8 mouse cellular contexts compared by ENCODE assay signal in genomic region chr17:43076801-43077493, GRCm38 (mm10).
DNase-seq lines count a peak whose midpoint lies in the region; ATAC-seq and TF ChIP-seq lines count a peak whose summit lies in the region.

No protein-coding gene starts in this region.

- peak overlapping the region; percentile 45 for H3K4me2 ChIP-seq in hindbrain, postnatal 0 days (ENCODE audit: low read depth, low read length)

- H3K9ac ChIP-seq in hindbrain, postnatal 0 days (replicated peaks; ENCODE audit: low read length): no peak overlapping the region; the same call in 1 of the 2 replicates

- WGBS in hindbrain, postnatal 0 days: 18% methylated on average over 18 of the region's 18 CpGs

- no peaks in the 10 kb centered on the region for H3K36me3 ChIP-seq in hindbrain, postnatal 0 days (ENCODE audit: insufficient read depth, low read length)

- H3K27me3 ChIP-seq in hindbrain, postnatal 0 days (ENCODE audit: insufficient read depth, low read length): no peaks in the 10 kb centered on the region

- ATAC-seq in hindbrain, postnatal 0 days: peak; percentile 96
- ATAC-seq in monocyte, adult 5-6 weeks (replicated peaks; ENCODE audit: insufficient number of reproducible peaks, low FRiP score, low TSS enrichment, poor library complexity, severe bottlenecking): no peak

- H3K4me1 ChIP-seq in hindbrain, postnatal 0 days (ENCODE audit: insufficient read depth, low read length): peaks cover 8% of the 10 kb centered on the region

- peak; percentile 47 for DNase-seq in adrenal gland, postnatal 14 days
- DNase-seq in embryo, embryonic 11 days: peak; percentile 90
- peak; percentile 69 for DNase-seq in gastrocnemius, postnatal 10 days
- peak; percentile 91 for DNase-seq in hindbrain, postnatal 0 days (ENCODE audit: low spot score)
- peak; percentile 42 to 81 for DNase-seq in left cerebral cortex, adult 8-10 months (ENCODE audit: low spot score in 2 of 2)
- DNase-seq in lung, postnatal 36 days: peak; percentile 74
- peak; percentile 78 for DNase-seq in right cerebral cortex, postnatal 25 days

- no peak for TF ChIP-seq CTCF in hindbrain, postnatal 0 days (IDR thresholded peaks at IDR 0.05; ENCODE audit: low read depth)

- no peak overlapping the region; the same call in 1 of the 2 replicates for H3K4me3 ChIP-seq in hindbrain, postnatal 0 days (ENCODE audit: low read length)

- no peaks in the 10 kb centered on the region for H3K9me3 ChIP-seq in hindbrain, postnatal 0 days (ENCODE audit: low read length)

- H3K27ac ChIP-seq in hindbrain, postnatal 0 days: peak overlapping the region; percentile 77
